Mouse (Mus musculus) midbrain, embryonic 11.5 days (tissue): ENCODE results near the gene Pigk. TPM values are rescaled to one million over a fixed set of nuclear protein-coding genes. Genes with fewer than 3 reads are reported as not detected.
"Not testable (repeated sequence)": the region's sequence is repeated elsewhere in the genome, so short reads cannot be mapped to it uniquely, and the experiment has no call there.

Experiments
- ATAC-seq: fragments of 200-750 bp; cut with Nextera tagmentation; 2 replicates; pipeline ENCODE4 v1.8.0; 2017; ENCODE audit warnings: moderate TSS enrichment, moderate library complexity; ENCODE audit not compliant: low FRiP score
- DNase-seq: peaks from one replicate; pipeline ENCODE4 v3.0.0; 2015; ENCODE audit warnings: low spot score; ENCODE audit errors: missing footprints
- H3K27ac ChIP-seq: fragments of 300-500 bp; sonication (generic); 2 replicates; pipeline ENCODE4 v1.5.1; 2014; ENCODE audit warnings: low read depth, low read length
- H3K27me3 ChIP-seq: fragments of 300-500 bp; sonication (generic); 2 replicates; pipeline ENCODE4 v1.6.1; 2014; ENCODE audit warnings: mild to moderate bottlenecking, low read length, moderate library complexity, mixed read lengths; ENCODE audit not compliant: control insufficient read depth, insufficient read depth
- H3K36me3 ChIP-seq: fragments of 300-500 bp; sonication (generic); 2 replicates; pipeline ENCODE4 v1.6.1; 2014; ENCODE audit warnings: mild to moderate bottlenecking, low read length, moderate library complexity, mixed read lengths; ENCODE audit not compliant: control insufficient read depth, insufficient read depth
- H3K4me1 ChIP-seq: fragments of 300-500 bp; sonication (generic); 2 replicates; pipeline ENCODE4 v1.6.1; 2014; ENCODE audit warnings: low read length; ENCODE audit not compliant: control insufficient read depth, insufficient read depth
- H3K4me2 ChIP-seq: fragments of 300-500 bp; sonication (generic); 2 replicates; pipeline ENCODE4 v1.6.1; 2014; ENCODE audit warnings: mild to moderate bottlenecking, moderate library complexity
- H3K4me3 ChIP-seq: fragments of 300-500 bp; sonication (generic); 2 replicates; pipeline ENCODE4 v1.5.1; 2014; ENCODE audit warnings: low read depth, low read length
- H3K9ac ChIP-seq: fragments of 300-500 bp; sonication (generic); 2 replicates; pipeline ENCODE4 v1.6.1; 2014; ENCODE audit warnings: low read length
- H3K9me3 ChIP-seq: fragments of 300-500 bp; sonication (generic); 2 replicates; pipeline ENCODE4 v1.6.1; 2016; ENCODE audit warnings: low read length; ENCODE audit not compliant: control insufficient read depth
- WGBS: fragments of 180-500 bp; shearing (Covaris S2); extraction: QIAGEN DNeasy Blood & Tissue Kit; methylation state at CpG from one replicate; pipeline ENCODE4 v1.1.7; 2014; 5-methylcytosine and 5-hydroxymethylcytosine counted together
- polyA plus RNA-seq: library from polyadenylated mRNA; unstranded; fragments of >200 nt; fragmentation: Nextera tagmentation; extraction: Ambion mirVana; gene quantifications from 2 replicates; pipeline ENCODE4 v1.2.1, GENCODE M21; 2014

The Pigk gene
- polyA plus RNA-seq, 1 experiment from 2014 or later, result 40.5 TPM

DNA sequence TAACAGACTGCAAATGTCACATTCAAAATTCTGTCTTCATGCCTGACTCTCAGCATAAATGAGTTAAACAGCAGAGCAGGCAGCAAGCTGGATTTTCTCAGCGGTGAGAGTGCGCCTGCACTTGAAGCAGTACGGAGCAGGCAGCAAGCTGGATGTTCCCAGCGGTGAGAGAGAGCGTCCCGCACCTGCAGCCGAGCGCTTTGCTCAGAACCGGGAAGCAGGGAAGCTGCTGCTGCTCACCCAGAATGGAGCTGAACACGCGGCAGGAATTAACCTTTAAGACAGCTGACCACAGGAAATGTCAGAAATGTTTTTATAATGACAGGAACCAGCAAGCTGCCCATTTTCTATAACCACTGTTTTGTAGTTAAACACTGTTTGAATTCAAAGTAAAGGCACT is 53.6 kb downstream of the Pigk start:
- Histone ChIP-seq H3K27me3 (no peaks in the 10 kb centered on the region), H3K9ac (no peak overlapping the region), H3K4me2 (no peak overlapping the region), H3K9me3 (no peaks in the 10 kb centered on the region), H3K4me1 (peaks cover 8% of the 10 kb centered on the region; the same call in 1 of the 2 replicates), H3K36me3 (no peaks in the 10 kb centered on the region), H3K27ac (no peak overlapping the region), H3K4me3 (no peak overlapping the region)
- WGBS, result 79% methylated on average over 11 of the region's 11 CpGs
- no peak for ATAC-seq
- no peak for DNase-seq

DNA sequence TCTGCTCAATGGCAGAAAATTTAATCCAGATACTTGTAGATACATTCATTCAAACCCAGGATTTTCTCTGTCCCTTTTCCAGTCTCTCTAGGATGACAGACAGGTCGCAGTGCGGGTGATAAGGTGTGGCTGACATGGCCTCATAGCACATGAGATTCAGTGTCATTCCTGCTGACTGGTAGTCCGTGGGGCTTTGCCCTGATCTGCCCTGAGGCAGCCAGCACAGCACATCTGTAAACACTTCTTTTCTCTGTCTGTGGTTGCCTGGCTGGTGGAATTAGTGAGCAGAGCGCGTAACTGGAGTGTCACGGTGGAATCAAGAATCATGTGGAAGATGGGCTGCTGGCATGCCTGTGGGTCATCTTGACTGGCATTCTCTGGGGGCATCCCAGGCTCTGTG is 56.2 kb downstream of the Pigk start:
- H3K4me2 ChIP-seq, result no peak overlapping the region
- H3K27me3 ChIP-seq, result no peaks in the 10 kb centered on the region
- WGBS, result 78% methylated on average over 6 of the region's 6 CpGs
- H3K9ac ChIP-seq, result no peak overlapping the region
- no peaks in the 10 kb centered on the region for H3K4me1 ChIP-seq
- no peaks in the 10 kb centered on the region for H3K9me3 ChIP-seq
- DNase-seq (no peak), ATAC-seq (no peak)
- no peaks in the 10 kb centered on the region for H3K36me3 ChIP-seq
- no peak overlapping the region for H3K27ac ChIP-seq
- H3K4me3 ChIP-seq, result no peak overlapping the region

DNA sequence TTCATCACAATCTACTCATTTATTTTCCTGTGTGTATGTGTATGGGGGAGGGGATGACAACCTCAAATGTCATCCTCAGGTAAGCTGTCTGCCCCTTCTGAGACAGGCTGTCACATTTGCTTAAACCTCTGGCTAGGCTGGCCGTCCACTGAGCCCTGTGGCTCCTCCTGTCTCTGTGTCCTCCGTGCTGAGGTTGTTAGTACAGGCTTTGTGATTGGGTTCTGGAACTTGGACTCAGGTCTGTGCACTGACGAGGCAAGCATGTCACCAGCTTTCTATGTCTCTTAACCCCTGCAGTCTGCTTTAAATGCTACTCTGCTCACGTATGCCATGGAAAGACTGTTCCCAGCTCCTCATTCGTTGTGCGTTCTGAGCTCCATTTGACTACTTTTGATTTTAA is 62.5 kb downstream of the Pigk start:
- Histone ChIP-seq H3K4me1 (no peaks in the 10 kb centered on the region), H3K4me2 (no peak overlapping the region), H3K9me3 (no peaks in the 10 kb centered on the region), H3K9ac (no peak overlapping the region), H3K27me3 (no peaks in the 10 kb centered on the region), H3K27ac (no peak overlapping the region), H3K36me3 (no peaks in the 10 kb centered on the region), H3K4me3 (no peak overlapping the region)
- DNase-seq (no peak), ATAC-seq (no peak)
- WGBS, result 88% methylated on average over 6 of the region's 6 CpGs

DNA sequence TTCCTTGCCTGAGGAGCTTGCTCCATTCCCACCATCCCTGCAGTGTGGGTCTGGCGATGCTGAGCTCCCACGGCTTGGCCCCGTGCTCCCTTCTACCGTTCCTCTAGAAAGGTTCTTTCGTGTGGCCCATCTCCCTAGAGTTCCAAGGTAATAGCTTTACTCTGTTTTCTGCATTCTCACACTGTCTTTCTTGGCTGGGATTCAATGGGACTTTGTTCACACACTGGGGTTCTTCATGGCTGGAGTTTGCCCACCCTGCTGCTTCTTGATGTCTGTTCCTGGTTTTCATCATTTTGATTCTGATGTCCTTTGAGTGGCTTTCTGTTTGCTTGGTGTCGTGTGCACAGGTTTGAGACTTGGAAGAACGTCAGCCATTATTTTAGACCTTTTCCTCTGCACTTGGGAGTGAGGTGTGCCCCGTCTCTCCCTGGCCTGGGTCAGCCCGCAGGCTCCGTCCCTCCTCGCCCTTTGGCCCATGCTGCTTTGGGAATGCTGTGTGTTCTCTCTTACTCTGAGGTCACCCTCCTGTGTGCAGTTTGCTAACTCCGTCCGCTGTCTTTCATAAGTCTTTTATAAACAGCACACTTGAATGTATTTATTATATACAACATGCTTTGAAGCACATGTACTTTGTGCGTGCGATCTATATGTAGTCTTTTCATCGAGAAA is 63.1 kb downstream of the Pigk start:
- no peaks in the 10 kb centered on the region for H3K27me3 ChIP-seq
- H3K4me2 ChIP-seq, result no peak overlapping the region
- DNase-seq, result no peak
- no peaks in the 10 kb centered on the region for H3K9me3 ChIP-seq
- H3K36me3 ChIP-seq, result no peaks in the 10 kb centered on the region
- H3K4me3 ChIP-seq, result no peak overlapping the region
- ATAC-seq, result no peak
- H3K4me1 ChIP-seq, result no peaks in the 10 kb centered on the region
- no peak overlapping the region for H3K9ac ChIP-seq
- H3K27ac ChIP-seq, result no peak overlapping the region
- 87% methylated on average over 16 of the region's 16 CpGs for WGBS

DNA sequence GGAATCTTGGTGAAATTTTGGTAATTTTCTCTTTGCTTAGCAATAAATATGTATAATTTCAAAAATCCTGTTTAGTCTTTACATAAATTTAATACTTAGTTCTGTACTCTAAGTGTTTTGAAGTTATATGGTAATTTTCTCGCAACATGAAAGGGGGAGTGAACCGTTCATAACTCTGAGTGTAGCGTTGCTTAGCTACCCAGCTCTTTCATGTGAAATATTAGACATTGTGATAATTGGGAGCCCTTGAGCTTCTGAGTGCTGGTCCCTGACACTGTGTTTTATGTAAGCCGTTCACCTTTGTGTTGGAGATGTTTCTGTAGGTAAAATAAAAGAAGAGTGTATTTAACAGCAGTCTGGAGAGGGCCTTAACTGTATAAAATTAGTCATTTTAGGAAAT is 65.9 kb downstream of the Pigk start:
- no peak for DNase-seq
- 89% methylated on average over 4 of the region's 4 CpGs for WGBS

DNA sequence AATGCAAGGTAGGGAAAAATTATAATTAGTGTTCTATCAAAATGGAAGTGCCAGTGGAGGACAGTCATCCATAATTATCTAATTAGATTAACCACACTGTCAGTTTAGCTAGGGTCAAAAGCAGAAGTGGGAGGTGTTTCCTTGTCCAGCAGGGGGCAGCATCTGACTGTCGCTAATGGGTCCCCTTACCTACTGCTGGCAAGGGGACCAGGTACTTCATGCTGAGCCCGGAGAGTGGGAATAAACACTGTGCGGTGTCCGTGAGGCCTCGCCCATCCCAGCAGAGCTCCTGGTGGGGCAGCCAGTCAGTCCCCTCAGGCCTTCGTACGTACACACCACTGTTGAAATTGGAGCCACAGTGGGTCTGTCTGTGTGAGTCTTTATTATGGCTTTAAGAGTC is 69.9 kb downstream of the Pigk start:
- Histone ChIP-seq H3K4me1 (no peaks in the 10 kb centered on the region), H3K27ac (no peak overlapping the region), H3K4me3 (no peak overlapping the region), H3K9me3 (no peaks in the 10 kb centered on the region), H3K9ac (no peak overlapping the region), H3K27me3 (no peaks in the 10 kb centered on the region), H3K4me2 (no peak overlapping the region), H3K36me3 (no peaks in the 10 kb centered on the region)
- DNase-seq (peak; percentile 89), ATAC-seq (peak; percentile 78)
- WGBS, result 30% methylated on average over 7 of the region's 7 CpGs

More for the DNA sequence above, 65.9 kb downstream of the Pigk start:
- ATAC-seq, result no peak
- H3K27me3 ChIP-seq, result no peaks in the 10 kb centered on the region
- no peak overlapping the region for H3K4me2 ChIP-seq
- H3K9me3 ChIP-seq, result no peaks in the 10 kb centered on the region
- H3K36me3 ChIP-seq, result no peaks in the 10 kb centered on the region
- no peak overlapping the region for H3K9ac ChIP-seq
- no peaks in the 10 kb centered on the region for H3K4me1 ChIP-seq
- H3K27ac ChIP-seq, result no peak overlapping the region
- H3K4me3 ChIP-seq, result no peak overlapping the region

DNA sequence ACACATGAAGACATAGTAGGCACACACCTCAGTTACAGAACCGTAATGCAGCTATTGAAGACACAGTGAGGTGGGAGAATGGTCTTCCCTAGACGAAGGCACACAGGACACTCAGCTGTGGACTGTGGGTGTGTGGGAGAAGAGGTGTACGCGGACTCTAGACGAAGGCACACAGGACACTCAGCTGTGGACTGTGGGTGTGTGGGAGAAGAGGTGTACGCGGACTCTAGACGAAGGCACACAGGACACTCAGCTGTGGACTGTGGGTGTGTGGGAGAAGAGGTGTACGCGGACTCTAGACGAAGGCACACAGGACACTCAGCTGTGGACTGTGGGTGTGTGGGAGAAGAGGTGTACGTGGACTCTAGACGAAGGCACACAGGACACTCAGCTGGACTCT is 70.5 kb downstream of the Pigk start:
- not testable (repeated sequence) for H3K9me3 ChIP-seq, H3K27me3 ChIP-seq, H3K4me2 ChIP-seq, H3K27ac ChIP-seq, DNase-seq, H3K36me3 ChIP-seq, H3K4me3 ChIP-seq, ATAC-seq, H3K4me1 ChIP-seq, H3K9ac ChIP-seq
- WGBS, result 93% methylated on average over 7 of the region's 13 CpGs

DNA sequence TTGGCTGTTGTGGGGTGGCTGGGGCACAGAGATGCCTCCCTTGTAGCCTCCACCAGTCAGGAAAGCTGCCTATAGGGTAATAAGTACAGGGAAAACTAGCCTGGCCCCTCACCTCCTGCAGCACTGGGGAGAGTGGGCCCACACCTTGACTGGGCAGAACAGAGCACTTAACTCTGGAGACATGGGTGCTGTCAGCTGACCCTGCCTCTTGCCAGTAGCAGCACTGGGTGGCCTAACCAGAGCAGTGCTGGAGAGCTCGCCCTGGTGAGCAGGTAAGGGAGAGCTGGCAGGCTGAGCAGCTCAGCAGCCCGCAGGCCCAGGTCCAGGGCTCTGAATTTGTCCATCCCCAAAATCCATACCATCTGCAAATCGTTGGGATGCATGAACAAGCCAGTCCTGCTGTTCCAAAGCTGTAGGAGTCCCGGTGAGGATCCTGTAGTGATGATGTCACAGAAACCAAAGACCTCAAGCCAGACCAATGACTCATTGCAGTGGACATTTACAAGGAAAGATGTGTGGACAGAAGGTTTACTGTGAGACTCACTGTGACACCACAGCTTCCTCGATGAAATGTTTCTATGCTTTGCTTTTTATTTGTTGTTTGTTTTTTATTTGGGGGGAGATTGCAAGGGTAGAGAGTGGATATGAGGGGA is 74.5 kb downstream of the Pigk start:
- not testable (repeated sequence) for H3K4me2 ChIP-seq, DNase-seq, H3K9ac ChIP-seq, H3K27ac ChIP-seq, H3K9me3 ChIP-seq, H3K4me3 ChIP-seq, H3K4me1 ChIP-seq, H3K36me3 ChIP-seq, ATAC-seq, H3K27me3 ChIP-seq
- WGBS, result 91% methylated on average over 5 of the region's 5 CpGs

DNA sequence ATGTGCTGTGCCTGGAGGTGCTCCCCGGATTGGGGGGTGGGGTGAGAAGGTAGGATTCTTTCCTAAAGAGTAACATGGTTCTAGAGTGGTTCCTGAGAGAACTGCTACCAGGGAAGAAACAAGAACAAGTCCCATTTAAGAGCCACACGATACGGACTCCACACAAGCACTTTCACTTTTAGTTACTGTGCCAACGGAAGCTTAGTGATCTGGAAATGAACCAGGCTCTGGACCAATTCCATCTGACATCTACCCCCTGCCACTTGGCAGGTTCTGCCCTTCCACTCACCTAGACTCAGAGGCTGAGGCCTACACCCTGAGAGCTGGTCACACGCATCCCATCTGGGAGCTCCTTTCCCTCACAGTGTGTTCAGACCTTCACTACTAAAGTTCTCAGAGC is 78.7 kb downstream of the Pigk start:
- Histone ChIP-seq H3K4me2 (no peak overlapping the region), H3K9ac (no peak overlapping the region), H3K27me3 (no peaks in the 10 kb centered on the region), H3K9me3 (no peaks in the 10 kb centered on the region), H3K4me1 (no peaks in the 10 kb centered on the region), H3K36me3 (no peaks in the 10 kb centered on the region), H3K4me3 (no peak overlapping the region), H3K27ac (no peak overlapping the region)
- WGBS, result 89% methylated on average over 5 of the region's 5 CpGs
- no peak for ATAC-seq
- no peak for DNase-seq
